Mouse (Mus musculus): ENCODE results near the gene Csdc2.

The Csdc2 gene

DNA sequence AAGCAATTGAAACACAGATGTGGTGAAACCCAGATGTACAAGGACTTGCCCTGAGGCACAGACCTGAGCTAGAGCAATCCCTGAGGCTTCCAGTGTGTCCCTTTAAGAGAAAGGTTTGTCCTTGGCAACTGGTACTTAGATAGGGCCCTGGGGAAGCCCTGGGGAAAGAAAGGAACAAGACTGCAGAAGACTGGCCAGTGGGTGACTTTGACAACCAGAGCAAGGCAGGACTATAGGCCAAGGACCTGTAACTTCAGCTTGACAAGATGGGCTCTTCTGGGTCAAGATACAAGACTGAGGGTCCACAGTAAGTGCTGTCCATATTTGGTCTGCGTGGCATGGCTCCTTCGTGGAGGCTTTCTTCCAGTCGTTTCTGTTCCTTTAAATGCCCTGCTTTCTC lies 51.1 kb downstream of the Csdc2 start, which contains the start of gene Xrcc6:
Xrcc6 (plus strand) TSS at position 190 of the 400 bp plus-strand sequence.
- no peak for DNase-seq (ENCODE audit: extremely low spot score, low read depth, low spot score)

DNA sequence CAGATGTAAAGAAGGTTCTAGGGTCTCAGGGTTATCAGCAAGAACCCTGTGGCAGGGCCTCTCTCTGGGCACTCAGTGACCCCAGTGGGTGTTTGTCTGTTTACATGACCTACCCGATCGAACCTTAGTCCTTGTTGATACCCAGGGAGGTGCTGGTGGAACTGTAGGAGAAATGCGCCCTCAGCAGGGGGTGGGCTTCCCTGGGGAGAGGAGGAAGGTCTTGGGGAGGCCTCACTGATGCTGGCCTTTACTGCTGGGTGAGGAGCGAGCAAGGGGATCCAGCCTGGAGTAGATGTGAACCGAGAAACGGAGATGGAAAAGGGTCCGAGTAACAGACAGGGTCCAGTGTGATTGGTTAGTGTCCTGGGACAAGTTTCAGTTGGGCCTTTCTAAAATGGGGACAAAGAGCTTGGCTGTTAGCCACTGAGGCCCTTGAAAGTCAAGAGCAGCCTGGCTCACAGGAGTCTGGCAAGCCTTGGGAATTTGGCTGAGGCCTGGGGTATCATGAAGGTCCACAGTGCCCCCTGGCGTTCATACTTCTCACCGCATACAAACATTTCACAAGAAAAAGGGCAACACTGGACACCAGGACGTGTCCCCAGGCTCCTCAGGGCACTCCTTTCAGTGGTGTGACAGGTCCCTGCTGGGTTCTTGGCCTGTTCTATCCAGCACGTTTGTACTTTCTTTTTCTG lies 53.0 kb downstream of the Csdc2 start:
- DNase-seq (ENCODE audit: extremely low spot score, low read depth, low spot score) = peak; percentile 83

DNA sequence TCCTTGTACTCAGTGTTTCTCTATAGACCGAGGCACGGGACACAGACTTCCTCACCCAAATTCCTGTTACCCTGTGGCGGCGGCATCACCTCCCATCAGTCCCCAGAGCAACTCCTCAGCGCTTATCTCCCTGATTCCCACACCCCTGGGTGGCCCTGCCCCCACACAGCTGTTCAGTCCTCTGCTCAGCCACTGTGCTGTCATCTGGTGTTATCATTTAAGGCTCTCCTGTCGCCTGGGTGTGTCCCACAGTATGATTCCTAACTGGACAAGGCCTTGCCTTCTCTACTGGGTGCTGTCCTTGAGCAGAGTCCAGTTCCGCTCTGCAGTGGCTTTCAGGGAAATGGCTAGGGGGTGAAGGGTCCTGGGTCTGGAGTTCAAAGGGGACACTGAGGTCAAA lies 54.0 kb downstream of the Csdc2 start:
- no peak for DNase-seq (ENCODE audit: extremely low spot score, low read depth, low spot score)

GRCm38 (mm10) chr15:81993992-81994391 lies 57.4 kb downstream of the Csdc2 start:
- DNase-seq (ENCODE audit: extremely low spot score, low read depth, low spot score) = no peak
